Mouse (Mus musculus) forelimb bud, embryonic 11.5 days (tissue): ENCODE results near the gene Zdhhc8.
A peak's percentile ranks its signal among the peaks of the same experiment; 100 is the strongest.
"Not testable (repeated sequence)": the region's sequence is repeated elsewhere in the genome, so short reads cannot be mapped to it uniquely, and the experiment has no call there.

ENCODE experiments used
- DNase-seq: peaks from one replicate; pipeline ENCODE4 v3.0.0-alpha.2; 2012; ENCODE audit warnings: low read depth, low spot score

The Zdhhc8 gene

GRCm38 (mm10) chr16:18197881-18198280, 37.1 kb downstream of the Zdhhc8 start:
- DNase-seq: no peak

- DNase-seq: not testable (repeated sequence)
These were observed 39.4 kb downstream of the Zdhhc8 start for GRCm38 (mm10) chr16:18195561-18195960.

- no peak for DNase-seq
These were observed 39.9 kb downstream of the Zdhhc8 start for GRCm38 (mm10) chr16:18195068-18195467.

GRCm38 (mm10) chr16:18194208-18194985, 40.5 kb downstream of the Zdhhc8 start:
- DNase-seq: no peak

GRCm38 (mm10) chr16:18191006-18191405, 43.9 kb downstream of the Zdhhc8 start:
- DNase-seq: no peak

GRCm38 (mm10) chr16:18187221-18187620, 47.7 kb downstream of the Zdhhc8 start:
- no peak for DNase-seq

- no peak for DNase-seq
These were observed 48.1 kb downstream of the Zdhhc8 start for GRCm38 (mm10) chr16:18186798-18187197.

GRCm38 (mm10) chr16:18185715-18186449, 49.1 kb downstream of the Zdhhc8 start:
- peak; percentile 89 for DNase-seq

- DNase-seq: no peak
These were observed 52.2 kb downstream of the Zdhhc8 start for GRCm38 (mm10) chr16:18182766-18183165.

GRCm38 (mm10) chr16:18181398-18181797, 53.5 kb downstream of the Zdhhc8 start:
- no peak for DNase-seq

GRCm38 (mm10) chr16:18179591-18179990, 55.3 kb downstream of the Zdhhc8 start:
- no peak for DNase-seq

GRCm38 (mm10) chr16:18176758-18177157, 58.2 kb downstream of the Zdhhc8 start:
- no peak for DNase-seq

- no peak for DNase-seq
These were observed 59.0 kb downstream of the Zdhhc8 start for GRCm38 (mm10) chr16:18175817-18176541.

- DNase-seq: no peak
These were observed 61.1 kb downstream of the Zdhhc8 start for GRCm38 (mm10) chr16:18173788-18174187.

- DNase-seq: no peak
These were observed 61.7 kb downstream of the Zdhhc8 start for GRCm38 (mm10) chr16:18173231-18173630.

- DNase-seq: peak; percentile 70
These were observed 62.6 kb downstream of the Zdhhc8 start for GRCm38 (mm10) chr16:18172266-18172855.
